Mouse (Mus musculus) heart, embryonic 15.5 days (tissue): ENCODE results near the gene Sft2d2. TPM values are rescaled to one million over a fixed set of nuclear protein-coding genes. Genes with fewer than 3 reads are reported as not detected.

Experiments
- ATAC-seq: fragments of 200-750 bp; cut with Nextera tagmentation; replicated peaks from 2 replicates; pipeline ENCODE4 v1.8.0; 2017; ENCODE audit warnings: low read depth, moderate TSS enrichment; ENCODE audit not compliant: insufficient number of reproducible peaks, insufficient read depth, low FRiP score
- H3K27ac ChIP-seq: fragments of 300-500 bp; sonication (generic); 2 replicates; pipeline ENCODE4 v1.5.1; 2015; ENCODE audit warnings: mild to moderate bottlenecking, inconsistent platforms
- H3K27me3 ChIP-seq: fragments of 300-500 bp; sonication (generic); 2 replicates; pipeline ENCODE4 v1.6.1; 2015; ENCODE audit warnings: inconsistent platforms
- H3K36me3 ChIP-seq: fragments of 300-500 bp; sonication (generic); 2 replicates; pipeline ENCODE4 v1.6.1; 2015; ENCODE audit warnings: mild to moderate bottlenecking, inconsistent platforms
- H3K4me1 ChIP-seq: fragments of 300-500 bp; sonication (generic); replicated peaks from 2 replicates; pipeline ENCODE4 v1.6.1; 2015; ENCODE audit warnings: inconsistent platforms
- H3K4me2 ChIP-seq: fragments of 300-500 bp; sonication (generic); 2 replicates; pipeline ENCODE4 v1.6.1; 2015; ENCODE audit warnings: inconsistent platforms, mild to moderate bottlenecking, moderate library complexity
- H3K4me3 ChIP-seq: fragments of 300-500 bp; sonication (generic); 2 replicates; pipeline ENCODE4 v1.5.1; 2015; ENCODE audit warnings: mild to moderate bottlenecking, inconsistent platforms
- H3K9ac ChIP-seq: fragments of 300-500 bp; sonication (generic); 2 replicates; pipeline ENCODE4 v1.6.1; 2015; ENCODE audit warnings: mild to moderate bottlenecking, inconsistent platforms
- H3K9me3 ChIP-seq: fragments of 300-500 bp; sonication (generic); replicated peaks from 2 replicates; pipeline ENCODE4 v1.6.1; 2016; ENCODE audit warnings: inconsistent platforms
- WGBS: fragments of 180-500 bp; shearing (Covaris S2); methylation state at CpG from one replicate; pipeline ENCODE4 v1.1.7; 2015; ENCODE audit warnings: mixed read lengths; 5-methylcytosine and 5-hydroxymethylcytosine counted together
- polyA plus RNA-seq: library from polyadenylated mRNA; unstranded; fragments of >200 nt; fragmentation: Nextera tagmentation; extraction: Ambion mirVana; gene quantifications from 2 replicates; pipeline ENCODE4 v1.2.1, GENCODE M21; 2015

Gene Sft2d2
- polyA plus RNA-seq, 1 experiment from 2014 or later, result 17.3 TPM

DNA sequence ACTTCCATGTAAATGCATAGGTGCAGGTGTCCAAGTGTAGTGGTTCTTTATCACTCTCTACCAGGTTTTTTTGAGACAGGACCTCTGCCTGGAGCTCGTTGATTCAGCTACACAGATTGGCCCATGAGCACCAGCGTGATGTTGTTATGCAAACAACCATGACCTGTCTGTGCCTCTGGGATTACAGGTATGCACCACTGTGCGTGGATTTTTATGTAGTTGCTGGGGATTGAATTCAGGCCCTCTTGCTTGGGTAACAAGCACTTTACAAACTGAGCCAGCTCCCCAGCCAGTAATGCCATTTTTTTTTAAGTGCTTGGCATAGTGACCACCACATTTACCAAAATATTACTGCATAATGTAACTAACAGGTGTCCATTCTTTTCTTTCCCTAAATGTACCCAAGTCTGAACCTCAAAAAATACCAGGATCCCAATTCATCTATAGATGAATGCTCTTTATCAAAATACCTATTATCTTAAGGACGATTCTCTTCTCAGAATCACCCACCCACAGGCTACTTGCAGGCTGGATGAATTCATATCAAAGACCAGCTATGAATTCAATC, 7.3 kb upstream of the Sft2d2 start:
- Histone ChIP-seq H3K4me1 (no peaks in the 10 kb centered on the region), H3K27ac (no peak overlapping the region), H3K9ac (no peak overlapping the region), H3K36me3 (no peaks in the 10 kb centered on the region), H3K4me2 (no peak overlapping the region), H3K9me3 (no peaks in the 10 kb centered on the region), H3K27me3 (no peaks in the 10 kb centered on the region), H3K4me3 (no peak overlapping the region)
- no peak for ATAC-seq
- 74% methylated on average over 4 of the region's 4 CpGs for WGBS

DNA sequence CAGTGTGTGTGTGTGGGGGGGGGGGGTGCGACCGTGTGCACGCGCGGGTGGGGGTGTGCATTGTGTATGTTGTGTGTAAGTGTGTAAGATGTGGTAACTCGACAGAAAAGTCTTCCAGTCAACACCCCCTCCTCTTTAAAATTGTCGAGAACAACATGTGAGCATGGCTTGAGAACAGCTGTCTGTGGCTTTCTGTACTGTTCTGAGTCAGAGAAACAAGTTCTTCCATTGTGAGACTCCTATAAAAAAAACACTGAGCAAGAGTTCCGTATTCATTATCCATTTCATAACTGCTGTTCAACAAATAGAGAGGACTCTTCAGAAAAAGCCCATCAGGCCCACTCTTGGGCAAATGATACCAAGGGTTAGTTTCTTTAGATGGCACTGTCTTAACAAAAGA, 6.5 kb upstream of the Sft2d2 start:
- Histone ChIP-seq H3K4me2 (no peak overlapping the region), H3K27ac (no peak overlapping the region), H3K27me3 (no peaks in the 10 kb centered on the region), H3K9ac (no peak overlapping the region), H3K36me3 (no peaks in the 10 kb centered on the region), H3K9me3 (no peaks in the 10 kb centered on the region), H3K4me1 (no peaks in the 10 kb centered on the region), H3K4me3 (no peak overlapping the region)
- 66% methylated on average over 8 of the region's 8 CpGs for WGBS
- ATAC-seq, result no peak

DNA sequence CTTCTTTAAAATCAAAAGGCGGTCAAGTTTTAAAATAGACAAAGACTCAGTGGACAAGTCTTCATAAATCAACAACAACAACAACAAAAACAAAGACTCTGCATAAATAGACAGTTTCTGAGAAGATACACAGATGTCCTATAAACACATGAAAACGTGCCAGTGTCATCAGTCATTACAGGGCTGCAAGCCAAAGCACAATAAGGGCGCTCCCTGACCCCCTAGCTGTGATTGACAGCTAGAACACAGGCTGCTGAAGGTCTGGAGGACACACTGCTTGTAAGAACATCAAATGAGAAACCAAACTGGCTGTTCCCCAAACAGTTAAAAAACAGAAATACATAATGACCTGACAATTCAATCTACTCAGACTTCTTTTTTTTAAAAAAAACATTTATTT, 5.4 kb upstream of the Sft2d2 start:
- H3K4me3 ChIP-seq, result no peak overlapping the region
- no peak for ATAC-seq
- H3K9me3 ChIP-seq, result no peaks in the 10 kb centered on the region
- no peak overlapping the region for H3K9ac ChIP-seq
- H3K36me3 ChIP-seq, result no peaks in the 10 kb centered on the region
- no peak overlapping the region for H3K4me2 ChIP-seq
- no peaks in the 10 kb centered on the region for H3K27me3 ChIP-seq
- no peaks in the 10 kb centered on the region for H3K4me1 ChIP-seq
- no peak overlapping the region for H3K27ac ChIP-seq
- 70% methylated on average over 3 of the region's 3 CpGs for WGBS

DNA sequence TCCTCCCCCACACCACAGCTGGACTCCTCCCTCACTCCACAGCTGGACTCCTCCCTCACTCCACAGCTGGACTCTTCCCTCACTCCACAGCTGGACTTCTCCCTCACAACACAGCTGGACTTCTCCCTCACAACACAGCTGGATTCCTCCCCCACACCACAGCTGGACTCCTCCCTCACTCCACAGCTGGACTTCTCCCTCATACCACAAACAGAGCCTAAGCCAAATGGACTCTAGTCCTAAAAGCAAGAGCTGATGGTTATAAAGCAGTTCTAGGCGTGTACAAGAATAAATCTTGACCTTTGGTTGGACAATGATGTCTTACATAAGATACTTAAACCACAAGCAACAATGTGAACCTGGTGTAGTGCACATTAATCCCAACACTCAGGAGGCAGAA, 4.7 kb upstream of the Sft2d2 start:
- no peak for ATAC-seq
- Histone ChIP-seq H3K9ac (no peak overlapping the region), H3K9me3 (no peaks in the 10 kb centered on the region), H3K27me3 (no peaks in the 10 kb centered on the region), H3K36me3 (no peaks in the 10 kb centered on the region), H3K27ac (no peak overlapping the region), H3K4me1 (no peaks in the 10 kb centered on the region), H3K4me3 (no peak overlapping the region), H3K4me2 (no peak overlapping the region)
- 69% methylated on average over 1 of the region's 1 CpGs for WGBS

DNA sequence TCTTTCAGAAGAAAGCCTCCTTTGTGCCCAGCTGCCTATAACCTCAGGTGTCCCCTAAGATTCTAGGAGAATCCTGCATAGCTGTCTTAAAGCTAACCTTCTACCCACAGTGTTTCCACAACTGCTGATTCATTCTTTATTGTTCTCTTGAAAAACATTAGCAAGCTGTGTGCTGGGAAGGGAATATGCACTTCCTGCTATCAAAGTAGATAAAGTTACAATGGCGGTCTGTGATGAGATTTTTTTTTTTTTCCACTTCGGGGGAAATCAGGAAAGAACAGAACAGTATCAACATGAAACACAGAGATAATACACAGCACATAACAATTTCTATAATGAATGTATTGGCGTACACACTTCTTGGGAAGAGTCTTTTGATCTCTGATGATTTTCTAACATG, 3.6 kb upstream of the Sft2d2 start:
- 54% methylated on average over 3 of the region's 3 CpGs for WGBS
- 0 out of 2 replicates have a peak overlapping the region, but pooled peaks have one; percentile 6 for H3K27ac ChIP-seq

DNA sequence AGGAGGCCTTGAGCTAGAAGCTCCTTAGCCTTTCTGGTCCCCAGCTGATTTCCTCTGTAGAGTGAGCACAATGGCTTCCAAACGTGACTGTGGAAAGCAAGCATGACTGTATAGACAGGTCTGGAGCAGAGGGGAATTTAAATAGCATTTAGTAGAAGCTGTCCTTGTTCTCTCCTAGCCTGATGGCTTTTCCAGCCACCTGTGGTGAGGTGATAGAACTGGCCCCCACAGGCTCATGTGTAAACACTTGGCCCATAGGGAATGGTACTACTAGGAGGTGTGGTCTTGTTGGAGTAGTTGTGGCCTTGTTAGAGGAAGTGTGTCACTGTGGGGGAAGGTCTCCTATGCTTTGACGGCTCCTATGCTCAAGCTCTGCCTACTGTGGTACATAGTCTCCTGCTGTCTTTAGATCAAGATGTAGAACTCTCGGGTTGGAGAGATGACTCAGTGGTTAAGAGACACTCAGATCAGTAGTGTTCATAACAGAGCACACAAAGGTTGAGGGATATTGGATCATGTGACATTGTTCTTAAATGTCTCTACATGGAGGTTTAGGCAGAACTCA, 1.2 kb upstream of the Sft2d2 start:
- Histone ChIP-seq H3K27ac (no peak overlapping the region), H3K4me3 (no peak overlapping the region), H3K4me2 (no peak overlapping the region), H3K4me1 (peaks cover 19% of the 10 kb centered on the region), H3K27me3 (no peaks in the 10 kb centered on the region), H3K9ac (no peak overlapping the region), H3K36me3 (no peaks in the 10 kb centered on the region), H3K9me3 (no peaks in the 10 kb centered on the region)
- WGBS, result 64% methylated on average over 3 of the region's 3 CpGs
- no peak for ATAC-seq

More for the DNA sequence above, 3.6 kb upstream of the Sft2d2 start:
- H3K4me1 ChIP-seq, result peaks cover 6% of the 10 kb centered on the region
- no peaks in the 10 kb centered on the region for H3K27me3 ChIP-seq
- ATAC-seq, result no peak
- H3K9ac ChIP-seq, result no peak overlapping the region
- no peaks in the 10 kb centered on the region for H3K36me3 ChIP-seq
- H3K4me3 ChIP-seq, result no peak overlapping the region
- H3K9me3 ChIP-seq, result no peaks in the 10 kb centered on the region
- 0 out of 2 replicates have a peak overlapping the region, but pooled peaks have one; percentile 0 for H3K4me2 ChIP-seq

DNA sequence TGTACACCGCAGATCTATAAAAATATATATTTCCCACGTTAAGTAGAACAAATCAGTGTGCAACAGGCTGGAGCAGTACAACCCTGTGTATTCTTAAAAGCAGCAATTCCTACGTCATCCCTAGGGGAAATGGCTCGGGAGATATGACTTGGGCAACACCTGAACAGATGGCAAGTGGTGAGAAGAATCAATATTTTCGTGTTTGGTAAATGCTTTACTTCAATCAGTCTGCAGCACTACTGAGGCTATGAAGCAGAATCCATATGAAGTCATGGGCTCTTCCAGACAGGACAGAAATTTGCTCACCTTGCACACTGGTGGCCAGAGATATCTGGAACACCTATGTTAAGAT, 400 bp upstream of the Sft2d2 start:
- H3K4me3 ChIP-seq, result peak overlapping the region; percentile 83

DNA sequence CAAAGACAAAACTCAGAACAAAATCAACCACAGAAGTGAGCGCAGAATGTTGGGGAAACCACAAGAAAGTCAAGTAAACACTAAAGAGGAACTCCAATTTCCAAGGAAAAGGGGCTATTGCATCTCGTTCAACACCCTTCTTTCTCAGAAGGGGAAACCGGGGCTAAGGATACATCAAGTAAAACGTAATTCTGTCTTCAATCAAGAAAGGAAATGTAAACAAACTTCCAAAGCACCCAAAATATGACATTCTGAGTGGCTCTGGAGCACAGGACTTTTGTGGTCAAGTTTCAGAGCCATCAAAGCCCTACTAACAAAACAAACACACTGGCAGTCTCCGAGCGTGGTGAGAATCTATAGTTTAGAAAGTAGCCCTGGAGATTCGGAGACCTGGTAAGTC, 812 bp downstream of the Sft2d2 start:
- Histone ChIP-seq H3K36me3 (no peaks in the 10 kb centered on the region), H3K4me3 (peak overlapping the region; percentile 83), H3K27ac (peak overlapping the region; percentile 92), H3K27me3 (no peaks in the 10 kb centered on the region), H3K9ac (peak overlapping the region; percentile 90), H3K4me2 (peak overlapping the region; percentile 91), H3K4me1 (peaks cover 23% of the 10 kb centered on the region), H3K9me3 (no peaks in the 10 kb centered on the region)
- no peak for ATAC-seq
- 8% methylated on average over 7 of the region's 7 CpGs for WGBS

More for the DNA sequence above, 400 bp upstream of the Sft2d2 start:
- no peaks in the 10 kb centered on the region for H3K36me3 ChIP-seq
- no peaks in the 10 kb centered on the region for H3K9me3 ChIP-seq
- WGBS, result 10% methylated on average over 5 of the region's 5 CpGs
- 0 out of 2 replicates have a peak, but pooled peaks have one; percentile 1 for ATAC-seq
- peak overlapping the region; percentile 90 for H3K9ac ChIP-seq
- no peaks in the 10 kb centered on the region for H3K27me3 ChIP-seq
- H3K4me2 ChIP-seq, result peak overlapping the region; percentile 91
- peak overlapping the region; percentile 92 for H3K27ac ChIP-seq
- peaks cover 19% of the 10 kb centered on the region for H3K4me1 ChIP-seq

DNA sequence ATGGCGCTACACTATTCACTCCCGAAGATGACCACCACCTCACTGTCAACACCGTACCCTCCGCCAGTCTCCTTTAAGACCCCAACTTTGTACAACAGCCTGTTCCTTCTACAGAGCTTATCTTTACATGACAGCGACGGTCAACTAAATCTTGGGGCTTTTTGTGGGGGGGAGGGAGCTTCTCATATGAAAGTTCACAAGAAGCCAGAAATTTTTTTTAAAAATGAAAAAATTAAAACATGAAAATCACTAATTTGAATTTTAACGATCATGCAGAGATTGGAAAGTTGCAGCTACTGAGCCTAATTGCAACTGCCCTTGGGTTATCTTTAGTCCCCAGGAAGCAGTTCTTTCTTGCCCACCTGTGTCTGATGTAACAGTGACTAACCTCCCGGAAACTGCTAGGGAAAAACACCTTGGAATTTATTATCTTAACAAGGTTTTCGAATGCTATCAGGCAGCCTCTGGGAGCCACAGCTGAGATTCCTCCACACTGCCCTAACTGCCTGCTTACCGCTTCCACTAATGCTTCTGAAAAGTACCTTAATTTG, 1.4 kb downstream of the Sft2d2 start:
- Histone ChIP-seq H3K9ac (0 out of 2 replicates have a peak overlapping the region, but pooled peaks have one; percentile 90), H3K4me1 (peaks cover 23% of the 10 kb centered on the region), H3K27ac (peak overlapping the region; percentile 92; the same call in 1 of the 2 replicates), H3K4me2 (peak overlapping the region; percentile 91), H3K27me3 (no peaks in the 10 kb centered on the region), H3K36me3 (no peaks in the 10 kb centered on the region), H3K9me3 (no peaks in the 10 kb centered on the region), H3K4me3 (peak overlapping the region; percentile 83)
- WGBS, result 47% methylated on average over 10 of the region's 10 CpGs
- no peak for ATAC-seq

DNA sequence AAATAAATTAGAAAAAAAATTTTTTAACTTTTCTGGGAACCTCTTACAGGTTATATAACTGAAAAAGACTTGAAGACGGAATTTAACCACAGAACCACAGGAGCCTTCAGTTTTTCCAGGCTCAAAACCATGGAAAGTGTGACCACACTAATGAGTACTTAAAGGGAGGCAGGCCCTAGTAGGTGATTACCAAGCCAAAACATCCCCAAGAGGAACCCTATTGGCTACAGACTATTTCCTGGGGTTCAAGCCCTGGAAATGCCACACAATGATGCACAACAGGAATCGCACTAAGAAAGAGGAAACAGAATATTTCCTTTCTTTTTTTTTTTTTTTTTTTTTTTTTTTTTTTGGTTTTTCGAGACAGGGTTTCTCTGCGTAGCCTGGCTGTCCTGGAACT, 2.1 kb downstream of the Sft2d2 start:
- peak overlapping the region; percentile 91 for H3K4me2 ChIP-seq
- H3K27me3 ChIP-seq, result no peaks in the 10 kb centered on the region
- 67% methylated on average over 4 of the region's 4 CpGs for WGBS
- no peak for ATAC-seq
- no peaks in the 10 kb centered on the region for H3K36me3 ChIP-seq
- peak overlapping the region; percentile 83; the same call in 1 of the 2 replicates for H3K4me3 ChIP-seq
- peaks cover 27% of the 10 kb centered on the region for H3K4me1 ChIP-seq
- H3K27ac ChIP-seq, result peak overlapping the region; percentile 92
- no peaks in the 10 kb centered on the region for H3K9me3 ChIP-seq
- no peak overlapping the region for H3K9ac ChIP-seq

DNA sequence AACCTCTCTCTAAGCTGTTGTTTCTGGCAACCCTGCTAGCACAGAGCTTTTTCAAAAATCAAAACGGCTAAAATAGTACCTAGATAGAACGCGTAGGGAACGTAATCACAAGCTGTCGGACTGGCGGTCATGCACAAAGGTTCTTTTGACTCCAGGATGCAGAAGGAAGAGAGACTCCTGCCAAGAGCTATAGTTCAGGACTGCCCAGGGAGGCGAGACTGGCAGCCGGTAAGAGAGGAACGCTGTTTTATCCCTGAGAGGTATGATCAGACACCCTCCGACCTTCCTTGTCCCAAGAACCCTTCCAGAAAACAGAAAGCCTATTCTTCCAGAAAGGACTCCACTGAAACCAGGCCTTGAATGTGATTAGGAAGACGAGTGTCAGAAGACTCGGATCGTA, 2.6 kb downstream of the Sft2d2 start:
- no peaks in the 10 kb centered on the region for H3K9me3 ChIP-seq
- H3K27me3 ChIP-seq, result no peaks in the 10 kb centered on the region
- peak overlapping the region; percentile 81 for H3K27ac ChIP-seq
- no peaks in the 10 kb centered on the region for H3K36me3 ChIP-seq
- H3K9ac ChIP-seq, result no peak overlapping the region
- peaks cover 29% of the 10 kb centered on the region for H3K4me1 ChIP-seq
- H3K4me2 ChIP-seq, result peak overlapping the region; percentile 30
- H3K4me3 ChIP-seq, result peak overlapping the region; percentile 5; the same call in 1 of the 2 replicates
- WGBS, result 50% methylated on average over 13 of the region's 13 CpGs
- no peak for ATAC-seq
